Mouse (Mus musculus) G1E (cell line): ENCODE results near the gene Gstt1. TPM values are rescaled to one million over a fixed set of nuclear protein-coding genes. Genes with fewer than 3 reads are reported as not detected.

Source experiments
- ATAC-seq: 2 replicates; pipeline ENCODE4 v1.8.0; 2016; ENCODE audit warnings: mild to moderate bottlenecking; ENCODE audit not compliant: insufficient number of reproducible peaks, poor library complexity, low FRiP score, severe bottlenecking; ENCODE audit errors: extremely low read depth
- DNase-seq: peaks from one replicate; pipeline ENCODE4 v3.0.0; 2012; ENCODE audit warnings: low spot score
- H3K27me3 ChIP-seq: 2 replicates; pipeline ENCODE4 v1.6.1; 2012; ENCODE audit warnings: mild to moderate bottlenecking, low read length, inconsistent platforms; ENCODE audit not compliant: insufficient read depth
- H3K36me3 ChIP-seq: replicated peaks from 2 replicates; pipeline ENCODE3; 2012; ENCODE audit warnings: mild to moderate bottlenecking, inconsistent platforms
- H3K4me1 ChIP-seq: 2 replicates; pipeline ENCODE4 v1.6.1; 2012; ENCODE audit warnings: low read depth, low read length, inconsistent platforms, mixed read lengths; ENCODE audit not compliant: insufficient read depth
- H3K4me3 ChIP-seq: 2 replicates; pipeline ENCODE4 v1.5.1; 2012; ENCODE audit warnings: low read depth, mild to moderate bottlenecking, inconsistent platforms, low read length, moderate library complexity, mixed read lengths
- H3K9me3 ChIP-seq: replicated peaks from 2 replicates; pipeline ENCODE4 v1.6.1; 2012; ENCODE audit warnings: inconsistent platforms
- CTCF ChIP-seq: IDR thresholded peaks from 2 replicates; pipeline ENCODE4 v1.5.1; 2012; ENCODE audit warnings: low read depth, low read length, inconsistent platforms, mixed read lengths
- GATA1 ChIP-seq: IDR thresholded peaks from 2 replicates; pipeline ENCODE4 v1.6.1; 2012; ENCODE audit warnings: borderline replicate concordance, low read length, inconsistent platforms, mixed read lengths
- GATA2 ChIP-seq: IDR thresholded peaks from 2 replicates; pipeline ENCODE4 v1.6.1; 2012; ENCODE audit warnings: low read depth, low read length, inconsistent platforms, borderline replicate concordance
- POLR2AphosphoS5 ChIP-seq: IDR thresholded peaks from 2 replicates; pipeline ENCODE4 v1.6.1; 2012; ENCODE audit warnings: low read depth, low read length, inconsistent platforms; ENCODE audit not compliant: insufficient replicate concordance
- TAL1 ChIP-seq: conservative IDR thresholded peaks from 2 replicates; pipeline ENCODE4 v1.6.1; 2012; ENCODE audit warnings: low read depth, low read length, inconsistent platforms, mixed read lengths
- polyA plus RNA-seq: library from polyadenylated mRNA; stranded (reverse); fragments of >175 nt; gene quantifications from 2 replicates; pipeline ENCODE4 v1.2.3, GENCODE M21; 2012
- total RNA-seq, 2 experiments: library from RNA; stranded (forward) in 1 of 2; stranded (reverse) in 1 of 2; fragments of 200-1000 nt in 1 of 2; fragments of >200 nt in 1 of 2; fragmentation: Nextera tagmentation in 1 of 2; gene quantifications; 2 replicates each; pipeline ENCODE4 v1.2.3; 2014 to 2017

Gstt1 gene
- total and polyA plus RNA-seq, 3 experiments: 0.07 to 0.22 TPM; not detected in 1

DNA sequence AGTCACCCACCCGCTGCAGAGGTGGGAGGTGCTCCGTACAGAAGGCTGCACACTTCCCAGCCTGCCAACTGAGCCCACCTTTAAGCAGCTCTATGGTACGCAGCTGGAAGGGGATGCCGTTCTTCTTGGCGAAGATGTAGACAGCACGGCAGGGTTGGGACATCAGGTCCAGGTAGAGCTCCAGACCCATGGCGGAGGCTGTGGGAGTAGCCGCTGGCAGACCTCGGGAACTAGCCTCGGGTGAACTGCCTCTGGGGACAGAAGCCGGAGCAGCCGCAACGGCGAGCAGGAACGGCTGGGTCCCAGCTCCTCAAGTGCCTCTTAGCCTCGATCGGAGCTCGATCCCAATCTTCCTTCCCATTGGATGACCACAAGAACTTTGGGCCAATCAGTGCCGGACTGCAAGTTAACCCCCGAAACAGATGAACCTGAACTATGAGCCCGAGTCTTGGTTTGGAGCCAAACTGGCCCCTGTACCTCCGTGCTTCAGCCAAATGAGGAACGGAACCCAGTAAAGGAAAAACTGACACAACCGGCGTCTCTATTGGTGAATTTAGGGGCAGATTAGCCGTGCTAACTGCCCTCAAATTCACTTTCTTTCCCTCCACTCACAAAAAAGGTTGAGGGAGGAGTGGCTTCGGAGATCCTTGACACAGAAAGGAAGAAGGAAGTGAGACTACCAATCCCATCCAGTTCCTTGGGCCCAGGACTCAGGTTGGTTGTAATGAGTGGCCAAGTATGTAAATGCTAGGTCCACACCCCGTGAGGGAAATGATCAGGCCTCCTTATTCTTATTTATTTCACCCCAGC, 17.4 kb downstream of the Gstt1 start, which contains the start of the genes Gm20441 and Gstt3:
Gene Gm20441 (minus strand): TSS at position 186 of the 810 bp plus-strand sequence.
Gene Gstt3 (minus strand): TSS at position 646 of the 810 bp plus-strand sequence.
- Histone ChIP-seq H3K9me3 (no peaks in the 10 kb centered on the region), H3K4me1 (peaks cover 10% of the 10 kb centered on the region), H3K36me3 (no peaks in the 10 kb centered on the region), H3K27me3 (peaks cover 64% of the 10 kb centered on the region), H3K4me3 (peak within 1 kb of the TSS; percentile 65)
- peak; percentile 6 for DNase-seq
- no peak for ATAC-seq
- TF ChIP-seq CTCF (no peak), GATA2 (no peak), POLR2AphosphoS5 (no peak), TAL1 (no peak), GATA1 (no peak)

GRCm38 (mm10) chr10:75779206-75780174, 18.9 kb downstream of the Gstt1 start:
- Histone ChIP-seq H3K9me3 (no peaks in the 10 kb centered on the region), H3K4me3 (no peak overlapping the region), H3K4me1 (peaks cover 10% of the 10 kb centered on the region), H3K27me3 (peaks cover 67% of the 10 kb centered on the region), H3K36me3 (no peaks in the 10 kb centered on the region)
- ATAC-seq: no peak
- TF ChIP-seq POLR2AphosphoS5 (no peak), TAL1 (no peak), GATA2 (no peak), GATA1 (no peak)
- no peak for DNase-seq

GRCm38 (mm10) chr10:75777885-75778284, 20.5 kb downstream of the Gstt1 start:
- H3K27me3 ChIP-seq: peaks cover 53% of the 10 kb centered on the region
- H3K36me3 ChIP-seq: no peaks in the 10 kb centered on the region
- H3K4me1 ChIP-seq: peaks cover 21% of the 10 kb centered on the region
- H3K9me3 ChIP-seq: no peaks in the 10 kb centered on the region
- ATAC-seq (no peak), DNase-seq (no peak)
- no peak overlapping the region for H3K4me3 ChIP-seq
- TF ChIP-seq GATA2 (no peak), TAL1 (no peak), CTCF (no peak), GATA1 (no peak), POLR2AphosphoS5 (no peak)

DNA sequence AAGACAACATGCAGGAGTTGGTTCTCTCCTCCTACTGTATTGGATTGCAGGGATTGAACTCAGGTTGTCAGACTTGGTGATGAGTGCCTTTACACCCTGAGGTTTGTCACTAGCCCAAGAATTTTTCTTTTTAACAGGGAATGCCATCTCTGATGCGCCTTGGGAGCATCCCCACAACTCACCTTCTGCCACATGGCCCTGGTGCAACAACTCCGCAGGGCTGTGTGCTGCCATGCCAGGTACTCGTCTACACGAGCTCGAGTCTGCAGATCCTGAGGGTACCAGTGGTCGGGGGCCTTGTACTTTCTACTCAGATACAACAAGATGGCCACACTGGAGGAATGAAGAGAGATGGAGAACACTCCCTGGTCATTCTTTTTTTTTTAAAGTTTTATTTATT, 21.8 kb downstream of the Gstt1 start:
- H3K4me1 ChIP-seq: peaks cover 34% of the 10 kb centered on the region
- peaks cover 3% of the 10 kb centered on the region for H3K36me3 ChIP-seq
- DNase-seq: no peak
- ATAC-seq: no peak
- H3K9me3 ChIP-seq: no peaks in the 10 kb centered on the region
- H3K27me3 ChIP-seq: peaks cover 43% of the 10 kb centered on the region
- no peak for TF ChIP-seq GATA1
- no peak for TF ChIP-seq CTCF
- TF ChIP-seq POLR2AphosphoS5: no peak
- TF ChIP-seq GATA2: no peak
- no peak for TF ChIP-seq TAL1
- H3K4me3 ChIP-seq: no peak overlapping the region

DNA sequence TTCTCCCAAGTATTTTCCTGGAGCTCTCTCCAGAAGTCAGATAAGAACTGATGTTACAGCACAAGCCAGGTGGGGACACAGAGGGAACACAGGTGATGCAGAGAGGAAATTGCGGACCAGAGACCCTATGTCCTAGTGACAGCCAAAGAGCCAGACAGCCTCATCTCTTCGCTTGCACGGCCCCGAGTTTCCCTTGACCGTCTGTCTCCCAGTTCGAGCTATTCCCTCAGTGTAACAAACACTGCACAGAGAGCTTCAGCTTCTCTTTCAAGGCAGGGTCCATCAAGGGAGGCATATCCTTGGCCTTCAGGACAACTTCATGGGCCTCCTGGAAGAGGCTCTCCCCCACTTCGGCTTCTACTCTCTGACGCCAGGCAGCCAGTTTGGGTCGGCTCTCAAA, 23.8 kb downstream of the Gstt1 start:
- DNase-seq (no peak), ATAC-seq (no peak)
- peaks cover 28% of the 10 kb centered on the region for H3K27me3 ChIP-seq
- H3K4me3 ChIP-seq: no peak overlapping the region
- peaks cover 26% of the 10 kb centered on the region for H3K4me1 ChIP-seq
- no peaks in the 10 kb centered on the region for H3K9me3 ChIP-seq
- peaks cover 18% of the 10 kb centered on the region for H3K36me3 ChIP-seq
- TF ChIP-seq TAL1: no peak
- no peak for TF ChIP-seq CTCF
- no peak for TF ChIP-seq GATA2

DNA sequence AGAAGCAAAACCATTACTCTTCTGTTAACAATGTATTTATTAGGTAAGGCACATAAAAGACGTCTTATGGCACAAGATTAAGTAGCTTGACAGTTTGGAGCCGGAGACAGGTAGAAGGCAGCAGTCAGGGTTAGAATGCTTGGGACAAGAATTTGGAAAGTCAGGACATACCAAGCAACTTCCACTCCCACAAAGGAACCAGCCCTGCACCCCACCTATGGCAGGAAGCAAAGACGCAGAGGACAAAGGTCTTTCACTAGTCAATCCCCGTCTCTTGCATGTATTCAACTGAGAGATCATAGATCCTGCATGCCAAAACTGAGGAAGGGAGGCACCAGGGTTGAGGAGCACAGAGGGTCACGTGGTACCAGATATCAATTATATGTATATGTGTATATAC, 24.3 kb downstream of the Gstt1 start:
- ATAC-seq (no peak), DNase-seq (no peak)
- H3K27me3 ChIP-seq: peaks cover 23% of the 10 kb centered on the region
- H3K9me3 ChIP-seq: no peaks in the 10 kb centered on the region
- no peak overlapping the region for H3K4me3 ChIP-seq
- H3K36me3 ChIP-seq: peaks cover 18% of the 10 kb centered on the region
- TF ChIP-seq TAL1 (no peak), GATA2 (no peak), GATA1 (no peak)
- H3K4me1 ChIP-seq: peaks cover 26% of the 10 kb centered on the region
